Mouse (Mus musculus) small intestine, adult 2 months (tissue): ENCODE measurements around the gene Oit1.

Experiments
- CTCF ChIP-seq: fragments of 200-500 bp; IDR thresholded peaks from 2 replicates; pipeline ENCODE4 v1.5.1; 2012; ENCODE audit warnings: low read depth, mild to moderate bottlenecking, control low read depth, inconsistent platforms, low read length, moderate library complexity, mixed read lengths; ENCODE audit not compliant: insufficient replicate concordance, insufficient read length; ENCODE audit errors: extremely low read depth
- POLR2A ChIP-seq: fragments of 200-500 bp; IDR thresholded peaks from 2 replicates; pipeline ENCODE4 v1.6.1; 2012; ENCODE audit warnings: low read depth, mild to moderate bottlenecking, control low read depth, inconsistent platforms, low read length, moderate library complexity

DNA sequence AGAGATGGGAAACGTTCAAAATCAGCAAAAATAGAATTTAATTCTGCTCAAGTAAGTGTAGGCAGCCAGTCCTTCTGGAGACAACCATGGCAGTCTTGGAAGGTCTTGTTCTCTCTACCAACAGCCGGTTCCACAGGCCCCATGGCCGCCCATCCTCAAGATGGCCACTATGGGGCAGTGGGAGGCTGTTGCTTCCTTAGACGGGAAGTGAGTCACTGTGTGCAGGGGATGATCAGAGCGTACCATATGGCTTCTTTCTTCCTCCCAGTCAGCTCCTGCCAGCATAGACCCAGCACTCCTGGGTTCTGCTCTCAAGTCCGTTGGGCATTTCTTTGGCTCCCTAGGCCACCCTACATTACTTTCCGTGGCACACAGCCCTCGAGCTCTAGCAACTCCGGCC lies 29.6 kb downstream of the Oit1 start:
- TF ChIP-seq CTCF (no peak), POLR2A (no peak)
